Mouse (Mus musculus): ENCODE results near the gene Ccdc63.
"Not testable (repeated sequence)": the region's sequence is repeated elsewhere in the genome, so short reads cannot be mapped to it uniquely, and the experiment has no call there.

The Ccdc63 gene

DNA sequence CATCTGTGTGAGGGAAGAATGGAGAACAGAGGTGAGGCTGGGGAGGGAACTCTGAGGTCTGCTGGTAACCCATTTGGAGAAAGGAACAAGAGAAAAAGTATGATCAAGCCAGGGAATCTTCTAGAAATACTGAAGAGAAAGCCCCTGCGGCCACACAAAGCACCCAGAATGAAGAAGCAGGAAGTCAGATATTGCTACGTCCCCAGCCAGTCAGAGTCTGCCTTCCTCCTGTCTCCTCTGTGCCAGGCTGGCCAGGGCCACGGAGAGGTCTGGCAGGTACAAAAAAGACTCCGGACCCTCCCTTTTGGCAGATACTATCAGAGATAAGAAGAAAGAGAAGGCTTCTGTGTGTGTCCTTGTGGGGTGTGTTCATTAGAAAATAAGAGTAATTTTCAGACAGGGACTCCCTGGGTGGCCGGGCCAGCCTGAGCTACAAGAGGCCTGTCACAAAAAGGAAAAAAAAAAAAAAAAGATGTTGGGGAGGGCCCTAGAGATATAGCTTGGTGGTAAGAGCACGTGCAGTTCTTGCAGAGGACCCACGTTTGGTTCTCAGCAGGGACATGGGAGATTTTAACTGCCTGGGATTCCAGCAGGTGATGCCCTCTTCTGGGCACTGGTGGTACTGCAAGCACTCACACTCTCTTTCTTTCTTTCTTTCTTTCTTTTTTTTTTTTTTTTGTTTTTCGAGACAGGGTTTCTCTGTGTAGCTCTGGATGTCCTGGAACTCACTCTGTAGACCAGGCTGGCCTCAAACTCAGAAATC, 1.8 kb upstream of the Ccdc63 start:
- peak; percentile 84 for DNase-seq (ENCODE audit: low read depth, low spot score)
- Histone ChIP-seq H3K27me3 (ENCODE audit: control insufficient read depth, insufficient read depth, low read length, poor library complexity, severe bottlenecking) (no peaks in the 10 kb centered on the region), H3K36me3 (ENCODE audit: control insufficient read depth, insufficient read depth, low read length, poor library complexity, severe bottlenecking) (no peaks in the 10 kb centered on the region)

DNA sequence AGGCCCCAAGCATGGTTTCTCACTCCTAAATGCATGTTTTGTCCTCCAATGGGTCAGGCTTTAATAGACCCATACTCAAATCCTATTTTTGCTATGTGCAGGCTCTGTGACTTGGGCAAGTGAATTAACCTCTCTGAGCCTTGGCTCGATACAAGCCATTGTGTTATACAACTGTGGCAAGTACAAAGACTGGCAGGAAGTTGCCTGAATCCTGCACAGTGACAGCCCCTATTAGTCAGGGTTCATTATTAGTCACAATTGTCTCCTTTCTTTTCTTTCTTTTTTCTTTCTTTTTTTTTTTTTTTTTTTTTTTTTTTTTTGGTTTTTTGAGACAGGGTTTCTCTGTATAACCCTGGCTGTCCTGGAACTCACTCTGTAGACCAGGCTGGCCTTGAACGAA, 852 bp downstream of the Ccdc63 start:
- not testable (repeated sequence) for DNase-seq (ENCODE audit: low read depth, low spot score); H3K36me3 ChIP-seq (ENCODE audit: control insufficient read depth, insufficient read depth, low read length, poor library complexity, severe bottlenecking); H3K27me3 ChIP-seq (ENCODE audit: control insufficient read depth, insufficient read depth, low read length, poor library complexity, severe bottlenecking)

- DNase-seq (ENCODE audit: low read depth, low spot score): no peak
- Histone ChIP-seq H3K36me3 (ENCODE audit: control insufficient read depth, insufficient read depth, low read length, poor library complexity, severe bottlenecking) (no peaks in the 10 kb centered on the region), H3K27me3 (ENCODE audit: control insufficient read depth, insufficient read depth, low read length, poor library complexity, severe bottlenecking) (no peaks in the 10 kb centered on the region)
These were observed 1.8 kb downstream of the Ccdc63 start for GRCm38 (mm10) chr5:122138856-122139255.

DNA sequence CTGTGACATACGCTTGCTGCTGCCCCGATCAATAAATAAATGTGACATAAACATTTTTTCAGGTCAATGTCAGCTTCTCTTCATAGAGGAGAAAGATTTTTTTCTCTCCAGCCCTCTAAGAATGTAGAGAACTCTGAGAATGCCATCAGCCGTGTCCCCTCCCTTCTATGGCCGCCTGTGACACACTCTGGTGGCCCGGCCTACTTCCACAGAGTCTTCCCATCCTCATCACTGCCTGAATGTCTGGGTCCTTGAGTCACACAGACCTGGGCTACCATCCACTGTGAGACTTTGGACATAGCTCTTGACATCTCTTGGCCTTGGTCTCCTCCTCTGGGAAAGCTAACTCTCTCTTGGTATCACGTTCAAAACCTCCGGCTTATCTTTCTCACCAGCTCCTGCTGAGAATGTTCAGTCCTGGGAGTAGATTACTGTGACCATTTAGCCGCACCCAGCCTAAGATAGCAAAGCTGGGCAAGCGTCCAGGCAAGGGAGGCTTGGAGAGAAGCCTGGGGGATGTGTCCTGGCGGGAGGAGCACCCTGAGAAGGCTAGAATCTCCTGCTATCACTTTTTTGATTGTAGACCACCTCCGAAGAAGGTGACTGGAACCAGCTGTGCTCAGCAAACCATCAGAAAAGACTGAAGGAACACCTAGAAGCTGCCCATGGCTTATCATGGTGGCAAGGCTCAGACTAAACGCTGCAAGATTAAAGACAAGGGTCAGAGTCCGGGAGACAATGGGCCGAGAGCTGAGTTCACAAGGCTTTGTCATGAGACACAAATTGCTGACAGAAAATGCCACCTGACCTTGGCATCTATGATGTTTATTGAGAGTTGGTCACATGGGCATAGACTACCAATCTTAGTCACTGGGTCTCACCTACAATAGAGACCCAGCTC, 3.9 kb downstream of the Ccdc63 start:
- DNase-seq (ENCODE audit: low read depth, low spot score): no peak
- H3K36me3 ChIP-seq (ENCODE audit: control insufficient read depth, insufficient read depth, low read length, poor library complexity, severe bottlenecking): no peaks in the 10 kb centered on the region
- H3K27me3 ChIP-seq (ENCODE audit: control insufficient read depth, insufficient read depth, low read length, poor library complexity, severe bottlenecking): no peaks in the 10 kb centered on the region

- Histone ChIP-seq H3K36me3 (ENCODE audit: control insufficient read depth, insufficient read depth, low read length, poor library complexity, severe bottlenecking) (no peaks in the 10 kb centered on the region), H3K27me3 (ENCODE audit: control insufficient read depth, insufficient read depth, low read length, poor library complexity, severe bottlenecking) (no peaks in the 10 kb centered on the region)
- DNase-seq (ENCODE audit: low read depth, low spot score): no peak
These were observed 5.2 kb downstream of the Ccdc63 start for GRCm38 (mm10) chr5:122135290-122135882.

GRCm38 (mm10) chr5:122134395-122135289, 6.0 kb downstream of the Ccdc63 start:
- no peaks in the 10 kb centered on the region for H3K27me3 ChIP-seq (ENCODE audit: control insufficient read depth, insufficient read depth, low read length, poor library complexity, severe bottlenecking)
- DNase-seq (ENCODE audit: low read depth, low spot score): no peak
- no peaks in the 10 kb centered on the region for H3K36me3 ChIP-seq (ENCODE audit: control insufficient read depth, insufficient read depth, low read length, poor library complexity, severe bottlenecking)

DNA sequence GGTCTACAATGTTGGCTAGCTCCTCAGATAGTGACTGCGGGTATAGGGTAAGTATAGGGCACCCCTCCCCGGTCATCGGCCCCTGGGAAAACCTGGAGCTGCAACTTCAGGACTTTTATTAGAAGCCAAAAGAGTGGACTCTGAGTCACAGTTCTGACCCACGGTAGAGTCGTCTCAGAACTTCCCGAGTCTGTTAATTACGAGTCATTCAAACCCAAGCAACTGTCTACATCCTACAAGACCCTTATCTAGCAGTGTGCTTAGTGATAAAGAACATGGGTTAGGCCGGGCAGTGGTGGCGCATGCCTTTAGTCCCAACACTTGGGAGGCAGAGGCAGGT, 7.6 kb downstream of the Ccdc63 start:
- H3K27me3 ChIP-seq (ENCODE audit: control insufficient read depth, insufficient read depth, low read length, poor library complexity, severe bottlenecking): no peaks in the 10 kb centered on the region
- no peaks in the 10 kb centered on the region for H3K36me3 ChIP-seq (ENCODE audit: control insufficient read depth, insufficient read depth, low read length, poor library complexity, severe bottlenecking)
- no peak for DNase-seq (ENCODE audit: low read depth, low spot score)

DNA sequence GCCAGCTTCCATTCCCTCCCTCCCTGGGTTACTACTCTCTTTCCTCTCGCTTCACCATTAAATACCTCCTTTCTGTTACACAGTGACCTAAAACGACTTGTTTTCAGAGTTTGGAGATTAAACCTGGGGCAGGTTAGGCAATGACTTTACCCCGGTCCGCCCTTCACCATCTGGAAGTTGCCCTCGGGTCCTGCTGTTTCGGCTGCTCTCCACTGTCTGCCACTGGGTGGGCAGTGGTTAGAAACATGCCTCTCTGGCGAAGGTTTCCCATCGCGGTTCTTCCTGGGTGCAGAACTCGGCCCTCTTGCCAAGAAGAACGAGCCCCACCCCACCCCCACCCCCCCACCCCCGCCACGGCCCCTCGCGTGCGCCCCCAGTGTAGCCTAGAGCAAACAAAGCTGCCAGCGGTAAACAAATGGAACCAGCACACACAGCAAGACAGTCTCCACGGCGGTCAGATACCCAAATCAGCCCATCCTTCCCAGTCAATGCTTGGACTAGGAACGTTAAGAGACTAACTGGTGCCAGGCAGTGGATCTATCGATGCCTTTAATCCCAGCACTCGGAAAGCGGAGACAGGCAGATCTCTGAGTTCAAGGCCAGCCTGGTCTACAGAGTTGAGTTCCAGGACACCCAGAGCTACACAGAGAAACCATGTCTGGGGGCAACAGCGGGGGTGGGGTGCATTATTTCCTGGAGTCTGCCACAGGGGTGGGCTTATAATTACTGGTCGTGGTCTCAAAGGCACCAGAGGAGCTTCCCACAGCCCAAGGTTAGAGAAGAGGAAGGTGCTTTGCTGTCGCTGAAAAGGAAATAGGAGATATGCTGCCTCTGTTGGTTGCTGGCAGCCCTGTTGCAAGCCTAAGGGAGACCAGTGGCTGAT, 8.2 kb downstream of the Ccdc63 start:
- H3K36me3 ChIP-seq (ENCODE audit: control insufficient read depth, insufficient read depth, low read length, poor library complexity, severe bottlenecking): no peaks in the 10 kb centered on the region
- DNase-seq (ENCODE audit: low read depth, low spot score): no peak
- H3K27me3 ChIP-seq (ENCODE audit: control insufficient read depth, insufficient read depth, low read length, poor library complexity, severe bottlenecking): no peaks in the 10 kb centered on the region

GRCm38 (mm10) chr5:122131076-122132051, 9.3 kb downstream of the Ccdc63 start:
- no peaks in the 10 kb centered on the region for H3K27me3 ChIP-seq (ENCODE audit: control insufficient read depth, insufficient read depth, low read length, poor library complexity, severe bottlenecking)
- peak; percentile 92 for DNase-seq (ENCODE audit: low read depth, low spot score)
- no peaks in the 10 kb centered on the region for H3K36me3 ChIP-seq (ENCODE audit: control insufficient read depth, insufficient read depth, low read length, poor library complexity, severe bottlenecking)

DNA sequence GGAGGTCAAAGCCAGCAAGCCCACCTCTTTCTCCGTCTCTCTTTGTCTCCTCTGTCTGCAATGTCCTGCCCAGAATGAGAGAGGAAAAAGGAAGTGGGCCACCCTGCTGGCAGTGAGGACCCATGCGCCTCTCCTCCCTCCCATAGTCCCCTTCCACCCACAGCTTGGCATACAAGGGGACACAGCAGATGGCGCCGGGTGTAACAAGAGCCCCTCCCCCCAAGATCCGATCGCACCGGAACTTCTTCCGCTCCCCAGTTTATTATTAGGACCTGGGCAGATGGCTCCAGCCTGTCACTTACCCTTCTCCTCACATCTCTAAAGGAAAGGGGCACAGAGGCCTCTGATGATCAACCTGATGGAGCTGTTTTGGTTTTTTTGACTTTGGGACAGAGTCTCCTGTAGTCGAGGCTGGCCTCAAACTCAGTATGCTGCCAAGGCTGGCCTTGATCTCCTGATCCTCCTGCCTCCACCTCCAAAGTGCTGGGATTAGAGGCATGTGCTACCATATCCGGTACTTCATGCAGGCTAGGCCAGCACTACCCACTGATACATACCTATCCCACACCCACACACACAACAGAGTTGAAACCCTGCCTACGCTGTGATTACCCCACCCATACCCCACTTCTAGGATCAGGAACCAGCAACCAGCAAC, 10.2 kb downstream of the Ccdc63 start:
- Histone ChIP-seq H3K27me3 (ENCODE audit: control insufficient read depth, insufficient read depth, low read length, poor library complexity, severe bottlenecking) (no peaks in the 10 kb centered on the region), H3K36me3 (ENCODE audit: control insufficient read depth, insufficient read depth, low read length, poor library complexity, severe bottlenecking) (no peaks in the 10 kb centered on the region)
- DNase-seq (ENCODE audit: low read depth, low spot score): no peak

DNA sequence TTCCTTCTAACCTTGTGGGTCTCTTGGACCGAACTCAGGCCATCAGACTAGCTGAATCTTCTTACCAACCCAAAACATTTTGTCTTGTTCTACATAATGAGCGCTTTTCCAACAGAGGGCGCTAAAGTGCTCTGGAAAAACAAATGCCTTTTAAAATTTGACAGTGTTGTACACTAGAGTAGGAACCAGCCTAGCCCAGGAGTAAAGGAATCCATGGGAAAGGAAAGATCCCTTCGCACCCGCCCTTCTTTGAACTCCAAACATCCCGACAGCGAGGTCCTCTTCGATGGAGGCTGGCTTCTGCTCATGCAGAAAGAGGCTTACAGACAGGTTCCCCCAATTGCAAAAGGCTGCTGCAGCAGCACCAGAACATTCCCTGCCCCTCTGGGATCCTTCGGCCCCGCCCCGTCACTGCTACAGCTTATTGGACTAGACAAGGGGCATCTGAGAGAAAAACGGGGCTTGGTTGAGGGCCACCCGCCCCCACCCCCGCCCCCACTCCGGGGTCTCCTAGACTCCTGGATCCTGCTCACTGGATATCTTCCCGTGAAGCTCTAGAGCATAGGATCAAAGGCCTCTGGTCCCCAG, 11.5 kb downstream of the Ccdc63 start:
- DNase-seq (ENCODE audit: low read depth, low spot score): peak; percentile 87
- Histone ChIP-seq H3K36me3 (ENCODE audit: control insufficient read depth, insufficient read depth, low read length, poor library complexity, severe bottlenecking) (no peaks in the 10 kb centered on the region), H3K27me3 (ENCODE audit: control insufficient read depth, insufficient read depth, low read length, poor library complexity, severe bottlenecking) (no peaks in the 10 kb centered on the region)

DNA sequence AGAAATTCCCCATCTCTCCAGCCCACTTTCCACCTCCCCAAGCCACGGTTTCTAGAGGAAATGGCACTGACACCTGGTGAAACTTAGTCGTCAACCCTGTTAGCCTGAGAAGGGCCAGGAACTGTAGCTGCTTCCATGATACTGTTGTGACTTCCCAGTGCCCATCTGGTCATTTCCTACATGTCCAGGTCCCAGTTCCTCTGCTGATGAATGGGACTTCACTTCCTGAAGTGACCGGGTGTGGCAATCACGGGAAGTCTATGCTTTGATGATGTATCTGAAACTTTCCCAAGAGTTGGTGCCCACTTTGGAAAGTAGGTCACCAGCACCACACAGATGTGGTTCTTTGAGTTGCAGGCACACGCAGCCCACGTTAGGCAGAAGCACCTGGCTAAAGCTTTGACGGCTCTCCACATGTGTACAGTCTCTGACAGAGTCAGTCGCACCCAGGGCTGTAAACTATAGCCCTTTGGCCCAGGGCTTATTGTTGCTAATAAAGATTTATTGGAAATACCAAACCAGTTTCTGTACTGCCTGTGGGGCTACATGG, 15.3 kb downstream of the Ccdc63 start:
- Histone ChIP-seq H3K27me3 (ENCODE audit: control insufficient read depth, insufficient read depth, low read length, poor library complexity, severe bottlenecking) (no peaks in the 10 kb centered on the region), H3K36me3 (ENCODE audit: control insufficient read depth, insufficient read depth, low read length, poor library complexity, severe bottlenecking) (no peaks in the 10 kb centered on the region)
- DNase-seq (ENCODE audit: low read depth, low spot score): no peak
